Mouse (Mus musculus): Measurements from ENCODE around the gene Sgcd.

DNA sequence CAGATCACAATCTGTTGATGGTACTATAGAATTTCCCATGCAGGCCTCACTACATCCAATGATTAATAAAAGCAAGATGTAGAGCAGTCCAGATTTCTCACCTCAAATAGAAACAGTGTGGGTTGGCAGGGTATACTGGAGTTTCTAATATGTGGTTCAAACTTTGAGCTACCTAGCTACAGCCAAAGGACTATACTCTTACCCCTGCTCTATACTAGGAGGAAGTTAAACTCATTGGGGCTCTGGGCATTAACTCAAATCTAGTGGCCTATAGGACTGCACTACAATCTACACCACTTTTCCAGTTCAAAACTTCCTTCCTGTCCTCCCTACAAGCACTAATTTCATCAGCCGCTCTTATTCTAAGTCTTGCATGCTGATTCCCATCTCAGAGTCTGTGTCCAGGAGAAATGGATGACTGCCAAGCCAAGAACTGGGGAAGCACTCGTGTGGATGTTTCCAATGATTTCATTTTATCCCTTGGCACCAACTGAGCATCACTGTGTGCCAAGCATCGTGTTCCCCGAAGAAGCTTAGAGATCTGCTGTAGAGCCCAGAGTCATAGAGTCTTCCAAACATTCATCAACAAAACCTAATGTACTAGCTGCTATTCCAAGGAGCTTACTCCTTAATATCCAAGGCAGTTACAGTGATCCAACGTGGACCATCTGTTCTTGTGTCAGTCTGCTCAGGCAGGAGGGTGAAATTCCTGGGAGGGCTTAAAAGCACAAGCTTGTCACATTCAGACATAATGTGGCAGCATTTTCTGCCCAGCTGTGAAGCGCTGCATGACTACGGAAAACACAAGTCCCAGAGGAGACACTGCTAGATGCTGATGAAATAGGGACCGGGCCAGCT is 283.6 kb downstream of the Sgcd start:
- TF ChIP-seq POLR2A (IDR thresholded peaks at IDR 0.05; ENCODE audit: low read depth, low read length): no peak
- TF ChIP-seq CTCF (IDR thresholded peaks at IDR 0.05; ENCODE audit: borderline replicate concordance, insufficient read depth, low read length): no peak
